Mouse (Mus musculus) kidney, adult 2 months (tissue): Measurements from ENCODE around the gene Eno2.

Experiments used
- CTCF ChIP-seq: fragments of 200-500 bp; conservative IDR thresholded peaks from 2 replicates; pipeline ENCODE4 v1.5.1; 2011; ENCODE audit warnings: low read depth, mild to moderate bottlenecking, control low read depth, low read length, moderate library complexity, mixed read lengths; ENCODE audit not compliant: insufficient read depth, insufficient read length
- POLR2A ChIP-seq: fragments of 200-500 bp; IDR thresholded peaks from one replicate; pipeline ENCODE4 v1.6.1; 2011; ENCODE audit warnings: low read depth, low read length, control low read depth

DNA sequence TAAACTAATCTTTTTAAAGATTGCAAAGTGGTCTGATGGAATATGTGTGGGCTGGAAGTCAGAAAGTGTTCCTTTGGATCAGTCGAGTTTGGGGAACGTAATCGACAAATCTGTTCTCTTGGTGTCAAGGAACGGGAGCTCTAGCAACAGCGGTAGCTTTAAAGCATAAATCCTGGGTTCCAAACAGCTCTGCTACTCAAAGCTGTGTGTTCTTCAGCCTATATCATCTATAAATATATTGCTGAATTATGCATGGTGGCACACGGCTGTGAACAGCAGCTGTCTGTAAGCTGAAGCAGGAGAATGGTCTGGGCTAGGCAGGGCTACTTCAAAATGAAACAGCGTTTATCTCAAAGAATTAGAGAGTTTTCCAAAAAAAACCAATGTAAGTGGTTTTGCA lies 11.4 kb upstream of the Eno2 start:
- TF ChIP-seq CTCF (no peak), POLR2A (no peak)
